Comparison of ENCODE assay signal across 8 mouse cellular contexts in the genomic region with DNA sequence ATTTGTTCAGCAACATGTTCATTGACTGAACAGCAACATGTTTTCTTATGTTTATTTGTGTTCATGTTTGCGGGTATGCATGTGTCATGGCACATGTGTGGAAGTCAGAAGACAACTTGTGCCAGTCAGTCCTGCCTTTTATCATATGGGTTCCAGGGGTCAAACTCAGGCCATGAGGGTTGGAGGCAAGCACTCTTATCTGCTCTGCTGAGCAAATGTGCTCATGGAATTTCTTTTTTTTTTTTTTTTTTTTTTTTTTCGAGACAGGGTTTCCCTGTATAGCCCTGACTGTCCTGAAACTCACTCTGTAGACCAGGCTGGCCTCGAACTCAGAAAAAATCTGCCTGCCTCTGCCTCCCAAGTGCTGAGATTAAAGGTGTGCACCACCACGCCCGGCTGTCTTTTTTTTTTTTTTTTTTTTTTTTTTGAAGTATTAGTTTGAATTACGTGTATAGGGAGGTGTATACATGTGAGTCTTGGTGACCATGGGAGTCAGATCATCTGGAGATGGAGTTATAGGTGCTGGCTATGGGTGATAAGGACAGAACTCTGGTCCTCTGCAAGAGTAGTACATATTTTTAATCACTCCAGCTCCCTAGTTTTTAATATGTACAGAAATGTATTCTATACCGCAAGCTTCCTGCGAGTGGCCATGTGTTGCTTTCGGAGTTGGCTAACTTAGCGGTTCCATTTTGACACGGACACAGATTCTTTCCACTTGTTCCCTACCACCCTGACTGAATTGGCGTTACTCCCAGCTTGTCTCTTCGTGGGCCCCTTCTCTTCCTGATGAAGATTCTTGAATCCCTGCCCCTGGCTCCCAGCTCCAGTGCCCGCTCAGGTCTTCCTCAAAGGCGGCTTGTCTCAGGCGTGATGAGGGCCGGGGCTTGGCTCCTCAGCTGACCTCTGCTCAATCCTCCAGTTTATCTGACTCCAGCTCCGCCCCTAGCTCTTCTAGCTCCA. TPM values are rescaled to one million over a fixed set of nuclear protein-coding genes. Genes with fewer than 3 reads are reported as not detected.
DNase-seq lines count a peak whose midpoint lies in the region; ATAC-seq and TF ChIP-seq lines count a peak whose summit lies in the region.

No protein-coding gene starts in this region.

- H3K4me3 ChIP-seq in kidney, embryonic 15.5 days (replicated peaks): no peak overlapping the region
- H3K4me3 ChIP-seq in MEL (ENCODE audit: control insufficient read depth in 1 of 2, insufficient read depth in 1 of 2, low read depth in 2 of 2, low read length in 2 of 2): peak overlapping the region; percentile 36 to 41
- H3K4me3 ChIP-seq in heart, embryonic 10.5 days: no peak overlapping the region; the same call in 1 of the 2 replicates
- H3K4me3 ChIP-seq in liver, embryonic 15.5 days (replicated peaks): peak overlapping the region; percentile 42; the same call in 1 of the 2 replicates
- no peak overlapping the region for H3K4me3 ChIP-seq in forebrain, embryonic 15.5 days

- H3K79me2 ChIP-seq in MEL (ENCODE audit: control insufficient read depth, insufficient read depth, low read length, poor library complexity): no peaks in the 10 kb centered on the region

- TF ChIP-seq CTCF in MEL (IDR thresholded peaks at IDR 0.05 in 2 of 3, conservative IDR thresholded peaks at IDR 0.05 in 1 of 3; ENCODE audit: control insufficient read depth in 1 of 3, insufficient read depth in 1 of 3, low read depth in 2 of 3, low read length in 3 of 3, poor library complexity in 1 of 3, severe bottlenecking in 1 of 3): no peak

- no peak for ATAC-seq in kidney, embryonic 15.5 days (replicated peaks; ENCODE audit: low FRiP score)
- no peak for ATAC-seq in liver, embryonic 15.5 days (ENCODE audit: insufficient read depth)
- ATAC-seq in forebrain, embryonic 15.5 days (replicated peaks): no peak

- no peaks in the 10 kb centered on the region for H3K36me3 ChIP-seq in kidney, embryonic 15.5 days
- peaks cover 0 to 10% of the 10 kb centered on the region in 2 experiments; a peak in 2 of 4 replicates for H3K36me3 ChIP-seq in MEL (ENCODE audit: control insufficient read depth in 1 of 2, insufficient read depth in 2 of 2, low read length in 2 of 2)
- no peaks in the 10 kb centered on the region for H3K36me3 ChIP-seq in heart, embryonic 10.5 days
- no peaks in the 10 kb centered on the region for H3K36me3 ChIP-seq in liver, embryonic 15.5 days (replicated peaks)
- H3K36me3 ChIP-seq in forebrain, embryonic 15.5 days: no peaks in the 10 kb centered on the region

- no peak for TF ChIP-seq EP300 in MEL (IDR thresholded peaks at IDR 0.05; ENCODE audit: low read depth in 1 of 2, low read length in 2 of 2)

- H3K27ac ChIP-seq in kidney, embryonic 15.5 days: peak overlapping the region; percentile 78; the same call in 1 of the 2 replicates
- peak overlapping the region; percentile 80 for H3K27ac ChIP-seq in MEL (ENCODE audit: control insufficient read depth, low read depth, low read length)
- H3K27ac ChIP-seq in heart, embryonic 10.5 days: peak overlapping the region; percentile 86
- no peak overlapping the region for H3K27ac ChIP-seq in liver, embryonic 15.5 days (replicated peaks)
- no peak overlapping the region for H3K27ac ChIP-seq in forebrain, embryonic 15.5 days (replicated peaks)

- no peak for TF ChIP-seq RAD21 in MEL (IDR thresholded peaks at IDR 0.05; ENCODE audit: low read depth, low read length)

- no peaks in the 10 kb centered on the region for H3K9me3 ChIP-seq in kidney, embryonic 15.5 days (replicated peaks)
- no peaks in the 10 kb centered on the region for H3K9me3 ChIP-seq in MEL (replicated peaks; ENCODE audit: insufficient read depth, low read length)
- H3K9me3 ChIP-seq in heart, embryonic 10.5 days: no peaks in the 10 kb centered on the region
- H3K9me3 ChIP-seq in liver, embryonic 15.5 days (replicated peaks): no peaks in the 10 kb centered on the region
- H3K9me3 ChIP-seq in forebrain, embryonic 15.5 days: no peaks in the 10 kb centered on the region

- no peak overlapping the region for H3K4me2 ChIP-seq in kidney, embryonic 15.5 days
- no peak overlapping the region; the same call in 1 of the 2 replicates for H3K4me2 ChIP-seq in liver, embryonic 15.5 days
- H3K4me2 ChIP-seq in forebrain, embryonic 15.5 days (replicated peaks): no peak overlapping the region

- DNase-seq in kidney, adult 18-20 months: no peak
- DNase-seq in MEL (ENCODE audit: low read depth, low spot score): no peak
- DNase-seq in heart, embryonic 10.5 days (ENCODE audit: low spot score): peak; percentile 76
- DNase-seq in layer of hippocampus, adult 8-10 months (ENCODE audit: low spot score in 2 of 2): no peak
- no peak for DNase-seq in B cell, adult 2 months

- H3K9ac ChIP-seq in kidney, embryonic 15.5 days: no peak overlapping the region
- peak overlapping the region; percentile 49; the same call in 1 of the 2 replicates for H3K9ac ChIP-seq in MEL (ENCODE audit: control insufficient read depth, low read depth, low read length, poor library complexity, severe bottlenecking)
- H3K9ac ChIP-seq in liver, embryonic 15.5 days: no peak overlapping the region
- H3K9ac ChIP-seq in forebrain, embryonic 15.5 days (replicated peaks): no peak overlapping the region

- peaks cover 12% of the 10 kb centered on the region for H3K4me1 ChIP-seq in kidney, embryonic 15.5 days
- peaks cover 4 to 23% of the 10 kb centered on the region in 2 experiments for H3K4me1 ChIP-seq in MEL (ENCODE audit: control insufficient read depth in 1 of 2, insufficient read depth in 2 of 2, low read length in 2 of 2)
- peaks cover 29% of the 10 kb centered on the region for H3K4me1 ChIP-seq in heart, embryonic 10.5 days
- H3K4me1 ChIP-seq in liver, embryonic 15.5 days (replicated peaks): 0 out of 2 replicates have a peak, but pooled peaks cover 10% of the 10 kb centered on the region
- H3K4me1 ChIP-seq in forebrain, embryonic 15.5 days: peaks cover 7% of the 10 kb centered on the region

- TF ChIP-seq POLR2A in MEL (IDR thresholded peaks at IDR 0.05; ENCODE audit: control insufficient read depth in 1 of 2, insufficient read depth in 1 of 2, low read depth in 1 of 2, low read length in 2 of 2, poor library complexity in 1 of 2): no peak

- 79% methylated on average over 18 of the region's 18 CpGs for WGBS in kidney, embryonic 15.5 days
- 66% methylated on average over 18 of the region's 18 CpGs for WGBS in heart, embryonic 10.5 days
- WGBS in liver, embryonic 15.5 days (ENCODE audit: insufficient replicate concordance): 66% methylated on average over 18 of the region's 18 CpGs
- 76% methylated on average over 18 of the region's 18 CpGs for WGBS in forebrain, embryonic 15.5 days

- no peaks in the 10 kb centered on the region for H3K27me3 ChIP-seq in kidney, embryonic 15.5 days
- no peaks in the 10 kb centered on the region for H3K27me3 ChIP-seq in MEL (ENCODE audit: control insufficient read depth in 1 of 2, insufficient read depth in 2 of 2, low read length in 2 of 2)
- H3K27me3 ChIP-seq in heart, embryonic 10.5 days (ENCODE audit: insufficient read depth, poor library complexity, severe bottlenecking): no peaks in the 10 kb centered on the region
- no peaks in the 10 kb centered on the region for H3K27me3 ChIP-seq in liver, embryonic 15.5 days
- H3K27me3 ChIP-seq in forebrain, embryonic 15.5 days: no peaks in the 10 kb centered on the region

TF ChIP-seq in MEL, 35 proteins besides CTCF, POLR2A, EP300 and RAD21:
- TF ChIP-seq ZC3H11A (IDR thresholded peaks at IDR 0.05; ENCODE audit: low read depth, low read length) (no peak), MXI1 (IDR thresholded peaks at IDR 0.05; ENCODE audit: low read depth, low read length) (0 out of 2 replicates have a peak, but pooled peaks have one; percentile 56), ETS1 (IDR thresholded peaks at IDR 0.05; ENCODE audit: low read depth, low read length) (0 out of 2 replicates have a peak, but pooled peaks have one; percentile 2), ZNF384 (IDR thresholded peaks at IDR 0.05; ENCODE audit: low read depth, low read length) (peak; percentile 76), MAX (IDR thresholded peaks at IDR 0.05; ENCODE audit: low read length) (peak; percentile 38; the same call in 1 of the 2 replicates), SIN3A (IDR thresholded peaks at IDR 0.05; ENCODE audit: low read length) (0 out of 2 replicates have a peak, but pooled peaks have one; percentile 26)
TF ChIP-seq in MEL: peak in this region for 5.

RNA-seq across cellular contexts. Expression of a gene that starts 26.8 kb away (rescaled TPM):
- 192 and 207 TPM in 2 replicates for polyA plus RNA-seq in kidney, embryonic 15.5 days (2015; fragmentation: Nextera tagmentation; extraction: Ambion mirVana)
- total RNA-seq in MEL (2012; rRNA removed): 5.3 and 5.7 TPM in 2 replicates
- polyA plus RNA-seq in MEL (2012; ENCODE audit: insufficient read depth in 1 of 2, insufficient read length in 2 of 2, low read depth in 1 of 2, low replicate concordance in 2 of 2, missing spikeins in 1 of 2): 1 to 10 TPM in 1 of 2 experiments, not detected in 1; 8.8 TPM
- polyA plus RNA-seq in heart, embryonic 10.5 days (2016; fragmentation: Nextera tagmentation; extraction: Ambion mirVana): 299 and 335 TPM in 2 replicates
- 36.7 and 40.4 TPM in 2 replicates for polyA plus RNA-seq in liver, embryonic 15.5 days (2015; fragmentation: Nextera tagmentation; extraction: Ambion mirVana)
- total RNA-seq in layer of hippocampus, adult 8-10 months (2022): 100 to 1,000 TPM in 2 of 4 experiments, 10 to 100 TPM in 2; 94.4 to 106 (median 99.6) TPM
- polyA plus RNA-seq in forebrain, embryonic 15.5 days (2015; fragmentation: Nextera tagmentation; extraction: Ambion mirVana): 320 and 350 TPM in 2 replicates

RNA-seq across cellular contexts. Expression of a gene that starts 40.4 kb away (rescaled TPM):
- 186 and 200 TPM in 2 replicates for polyA plus RNA-seq in kidney, embryonic 15.5 days (2015; fragmentation: Nextera tagmentation; extraction: Ambion mirVana)
- 42.4 and 46.5 TPM in 2 replicates for total RNA-seq in MEL (2012; rRNA removed)
- 10 to 100 TPM in 1 of 2 experiments, not detected in 1; 33.7 TPM for polyA plus RNA-seq in MEL (2012; ENCODE audit: insufficient read depth in 1 of 2, insufficient read length in 2 of 2, low read depth in 1 of 2, low replicate concordance in 2 of 2, missing spikeins in 1 of 2)
- 123 and 162 TPM in 2 replicates for polyA plus RNA-seq in heart, embryonic 10.5 days (2016; fragmentation: Nextera tagmentation; extraction: Ambion mirVana)
- polyA plus RNA-seq in liver, embryonic 15.5 days (2015; fragmentation: Nextera tagmentation; extraction: Ambion mirVana): 39.5 and 44.0 TPM in 2 replicates
- total RNA-seq in layer of hippocampus, adult 8-10 months (2022): 10 to 100 TPM; 41.7 to 53.5 (median 47.1) TPM
- polyA plus RNA-seq in forebrain, embryonic 15.5 days (2015; fragmentation: Nextera tagmentation; extraction: Ambion mirVana): 157 and 164 TPM in 2 replicates

Comparison
In these comparisons a context has a peak if more than half of its experiments do, and no peak if none do; other contexts are left out.
1. H3K27ac ChIP-seq: peak in kidney, embryonic 15.5 days (single experiment), MEL (single experiment) and heart, embryonic 10.5 days (single experiment); none in liver, embryonic 15.5 days (single experiment) and forebrain, embryonic 15.5 days (single experiment).
2. H3K4me3 ChIP-seq: peak in MEL (2 of 2) and liver, embryonic 15.5 days (single experiment); none in kidney, embryonic 15.5 days (single experiment), heart, embryonic 10.5 days (single experiment) and forebrain, embryonic 15.5 days (single experiment).